Mouse (Mus musculus) embryonic facial prominence, embryonic 12.5 days (tissue): ENCODE results near the gene Trex1. TPM values are rescaled to one million over a fixed set of nuclear protein-coding genes. Genes with fewer than 3 reads are reported as not detected.

Experiments used
- ATAC-seq: fragments of 200-750 bp; cut with Nextera tagmentation; 2 replicates; pipeline ENCODE4 v1.8.0; 2017; ENCODE audit not compliant: insufficient number of reproducible peaks, insufficient read depth, low FRiP score, low TSS enrichment
- H3K27ac ChIP-seq: fragments of 300-500 bp; sonication (generic); 2 replicates; pipeline ENCODE4 v1.5.1; 2016; ENCODE audit warnings: mild to moderate bottlenecking
- H3K27me3 ChIP-seq: fragments of 300-500 bp; sonication (generic); 2 replicates; pipeline ENCODE4 v1.6.1; 2016; ENCODE audit warnings: mild to moderate bottlenecking, moderate library complexity
- H3K36me3 ChIP-seq: fragments of 300-500 bp; sonication (generic); 2 replicates; pipeline ENCODE4 v1.6.1; 2016; ENCODE audit warnings: mild to moderate bottlenecking
- H3K4me1 ChIP-seq: fragments of 300-500 bp; sonication (generic); 2 replicates; pipeline ENCODE4 v1.6.1; 2016
- H3K4me2 ChIP-seq: fragments of 300-500 bp; sonication (generic); replicated peaks from 2 replicates; pipeline ENCODE4 v1.6.1; 2016; ENCODE audit warnings: mild to moderate bottlenecking, moderate library complexity
- H3K4me3 ChIP-seq: fragments of 300-500 bp; sonication (generic); 2 replicates; pipeline ENCODE4 v1.5.1; 2016; ENCODE audit warnings: mild to moderate bottlenecking
- H3K9ac ChIP-seq: fragments of 300-500 bp; sonication (generic); 2 replicates; pipeline ENCODE4 v1.6.1; 2016; ENCODE audit warnings: mild to moderate bottlenecking, moderate library complexity
- H3K9me3 ChIP-seq: fragments of 300-500 bp; sonication (generic); 2 replicates; pipeline ENCODE4 v1.6.1; 2016; ENCODE audit warnings: mild to moderate bottlenecking, moderate library complexity
- WGBS: fragments of 180-500 bp; shearing (Covaris S2); methylation state at CpG from one replicate; pipeline ENCODE4 v1.1.7; 2016; 5-methylcytosine and 5-hydroxymethylcytosine counted together
- polyA plus RNA-seq: library from polyadenylated mRNA; unstranded; fragments of >200 nt; fragmentation: Nextera tagmentation; extraction: Ambion mirVana; gene quantifications from 2 replicates; pipeline ENCODE4 v1.2.1, GENCODE M21; 2016

Trex1 gene
- polyA plus RNA-seq, 1 experiment from 2014 or later, result 10.3 TPM

DNA sequence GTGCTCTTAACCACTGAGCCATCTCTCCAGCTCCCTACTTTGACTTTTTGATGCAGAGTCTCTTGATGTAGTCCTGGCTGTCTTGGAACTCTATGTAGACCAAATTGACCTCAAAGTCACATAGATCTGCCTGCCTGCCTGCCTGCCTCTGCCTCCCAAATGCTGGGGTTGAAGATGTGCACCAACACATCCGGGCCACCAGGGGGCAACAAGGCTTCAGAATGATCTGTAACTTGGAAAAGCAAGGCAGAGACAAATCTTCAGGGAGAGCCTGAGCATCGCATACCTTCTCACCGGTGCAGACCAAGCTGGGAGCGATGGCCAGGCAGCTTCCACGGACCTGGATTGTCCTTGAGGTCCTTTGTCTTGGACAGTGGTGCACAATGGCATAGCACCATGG is 13.2 kb downstream of the Trex1 start:
- H3K36me3 ChIP-seq, result peaks cover 7% of the 10 kb centered on the region; the same call in 1 of the 2 replicates
- 26% methylated on average over 5 of the region's 5 CpGs for WGBS
- no peaks in the 10 kb centered on the region for H3K4me1 ChIP-seq
- H3K4me3 ChIP-seq, result no peak overlapping the region
- H3K27me3 ChIP-seq, result no peaks in the 10 kb centered on the region
- H3K9ac ChIP-seq, result no peak overlapping the region
- H3K4me2 ChIP-seq, result no peak overlapping the region
- no peak for ATAC-seq
- no peak overlapping the region for H3K27ac ChIP-seq
- H3K9me3 ChIP-seq, result no peaks in the 10 kb centered on the region

DNA sequence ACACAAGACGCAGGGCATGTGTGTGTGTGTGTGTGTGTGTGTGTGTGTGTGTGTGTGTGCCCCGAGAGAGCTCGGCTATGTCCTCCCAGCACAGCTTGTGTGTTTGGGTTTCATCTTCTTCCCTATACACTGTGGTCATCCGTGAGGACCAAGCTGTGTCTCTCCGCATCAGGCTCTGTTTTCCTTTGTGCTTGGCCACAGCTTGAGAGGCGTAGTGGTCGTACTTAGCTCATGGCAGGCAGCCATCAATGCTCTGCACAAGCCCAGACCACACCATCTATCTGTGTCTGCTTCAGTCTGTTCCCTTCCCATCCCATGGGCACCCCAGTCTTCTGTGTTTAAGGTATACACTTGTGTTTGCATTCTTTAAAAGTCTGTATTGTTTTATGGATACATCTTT is 18.2 kb downstream of the Trex1 start:
- Histone ChIP-seq H3K36me3 (no peaks in the 10 kb centered on the region), H3K27me3 (no peaks in the 10 kb centered on the region), H3K4me1 (peaks cover 24% of the 10 kb centered on the region), H3K4me2 (peak overlapping the region; percentile 1; the same call in 1 of the 2 replicates), H3K9ac (no peak overlapping the region), H3K4me3 (no peak overlapping the region), H3K27ac (no peak overlapping the region), H3K9me3 (no peaks in the 10 kb centered on the region)
- WGBS, result 77% methylated on average over 7 of the region's 7 CpGs
- ATAC-seq, result no peak

DNA sequence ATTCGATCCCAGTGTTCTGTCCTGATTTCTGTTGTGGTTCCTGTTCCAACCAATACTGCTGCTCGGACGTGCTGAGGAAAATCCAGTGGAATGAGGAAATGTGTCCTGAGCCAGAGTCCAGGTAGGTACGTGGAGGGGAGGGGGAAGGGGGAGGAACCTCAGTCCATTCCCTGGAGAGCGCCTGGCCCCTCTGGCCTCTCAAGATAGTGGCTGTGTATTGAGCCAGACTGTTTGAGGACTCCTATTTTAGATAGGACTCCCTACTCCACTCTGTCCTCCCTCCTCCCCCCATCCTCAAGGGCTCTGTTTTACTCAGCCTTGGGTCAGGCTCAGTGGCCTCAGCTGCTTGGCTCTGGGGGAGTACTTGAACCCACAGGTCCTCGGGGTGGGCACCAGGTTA is 18.6 kb downstream of the Trex1 start:
- Histone ChIP-seq H3K27ac (no peak overlapping the region), H3K4me2 (peak overlapping the region; percentile 1; the same call in 1 of the 2 replicates), H3K36me3 (no peaks in the 10 kb centered on the region), H3K27me3 (no peaks in the 10 kb centered on the region), H3K4me1 (peaks cover 24% of the 10 kb centered on the region), H3K4me3 (no peak overlapping the region), H3K9ac (no peak overlapping the region), H3K9me3 (no peaks in the 10 kb centered on the region)
- WGBS, result 53% methylated on average over 6 of the region's 6 CpGs
- no peak for ATAC-seq

DNA sequence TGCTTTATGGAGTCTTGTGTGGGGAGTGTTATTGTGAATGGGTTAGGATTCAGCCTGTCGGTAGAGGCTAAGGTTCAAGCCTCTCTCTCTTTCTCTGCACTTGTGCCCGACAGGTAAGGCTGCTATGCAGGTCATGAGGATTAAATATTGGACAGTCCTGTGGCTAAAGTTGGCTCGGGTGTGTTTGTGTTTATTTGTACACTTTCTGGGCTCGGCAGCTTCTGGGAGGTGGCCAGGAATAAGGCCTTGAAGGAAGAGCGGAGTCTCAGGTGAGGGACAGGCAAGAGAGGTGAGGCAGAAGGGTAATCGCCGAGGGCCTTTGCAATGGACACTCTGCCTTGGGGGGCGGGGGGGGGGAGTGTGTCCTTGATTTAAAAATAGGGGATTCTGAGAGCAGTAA is 19.3 kb downstream of the Trex1 start:
- WGBS, result 79% methylated on average over 8 of the region's 8 CpGs
- H3K9me3 ChIP-seq, result no peaks in the 10 kb centered on the region
- no peak overlapping the region for H3K27ac ChIP-seq
- H3K9ac ChIP-seq, result no peak overlapping the region
- no peak overlapping the region for H3K4me3 ChIP-seq
- peaks cover 24% of the 10 kb centered on the region for H3K4me1 ChIP-seq
- H3K27me3 ChIP-seq, result no peaks in the 10 kb centered on the region
- no peaks in the 10 kb centered on the region for H3K36me3 ChIP-seq
- H3K4me2 ChIP-seq, result no peak overlapping the region
- no peak for ATAC-seq

DNA sequence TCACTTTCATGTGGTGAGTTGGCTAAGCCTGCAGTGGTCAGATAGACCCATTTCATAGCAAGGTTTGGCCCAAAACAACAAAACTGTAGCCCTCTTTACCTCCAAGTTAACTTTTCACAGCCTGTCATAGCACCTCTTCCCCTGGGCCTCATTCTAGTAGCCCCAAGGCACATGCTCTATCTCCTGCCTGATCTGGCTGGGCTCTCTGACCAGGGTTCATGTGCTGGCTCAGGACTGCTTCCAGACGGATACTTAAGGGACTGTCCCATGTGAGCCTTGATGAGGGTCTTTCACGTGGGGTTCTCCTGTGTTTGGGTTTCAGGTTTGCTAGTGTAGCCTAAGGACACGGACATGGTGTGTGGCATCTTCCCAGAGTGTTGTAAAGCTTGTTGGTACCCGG is 19.9 kb downstream of the Trex1 start:
- H3K4me1 ChIP-seq, result peaks cover 24% of the 10 kb centered on the region
- ATAC-seq, result no peak
- WGBS, result 70% methylated on average over 4 of the region's 4 CpGs
- no peak overlapping the region for H3K4me3 ChIP-seq
- no peaks in the 10 kb centered on the region for H3K27me3 ChIP-seq
- peak overlapping the region; percentile 61 for H3K4me2 ChIP-seq
- no peak overlapping the region for H3K9ac ChIP-seq
- no peaks in the 10 kb centered on the region for H3K36me3 ChIP-seq
- no peak overlapping the region for H3K27ac ChIP-seq
- no peaks in the 10 kb centered on the region for H3K9me3 ChIP-seq

DNA sequence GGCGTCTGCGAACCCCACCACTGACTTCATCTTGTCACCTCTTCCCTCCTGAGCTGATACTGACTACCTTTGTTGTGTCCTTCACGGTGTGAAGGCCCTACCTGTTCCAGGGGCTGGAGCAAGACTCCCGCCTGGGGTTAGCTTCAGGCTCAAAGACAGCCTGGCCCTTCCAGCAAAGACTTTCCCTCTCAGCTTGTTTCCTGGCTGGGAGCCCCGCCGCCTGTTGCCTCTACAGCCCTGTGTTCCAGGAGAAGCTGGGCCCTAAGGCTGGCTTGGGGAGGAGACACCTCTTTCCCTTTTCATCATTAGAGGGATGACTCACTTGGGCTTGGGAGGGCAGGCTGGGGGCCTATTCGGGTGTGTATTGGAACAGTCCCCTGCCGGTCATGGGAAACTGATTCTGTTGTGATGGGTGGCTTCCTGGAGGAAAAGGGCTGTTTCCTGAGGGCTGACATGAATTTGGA is 20.6 kb downstream of the Trex1 start:
- ATAC-seq, result peak; percentile 64
- Histone ChIP-seq H3K4me1 (peaks cover 24% of the 10 kb centered on the region), H3K27ac (peak overlapping the region; percentile 48; the same call in 1 of the 2 replicates), H3K4me3 (peak overlapping the region; percentile 63), H3K9ac (peak overlapping the region; percentile 61), H3K27me3 (no peaks in the 10 kb centered on the region), H3K4me2 (peak overlapping the region; percentile 61), H3K36me3 (no peaks in the 10 kb centered on the region), H3K9me3 (no peaks in the 10 kb centered on the region)
- WGBS, result 9% methylated on average over 8 of the region's 8 CpGs

DNA sequence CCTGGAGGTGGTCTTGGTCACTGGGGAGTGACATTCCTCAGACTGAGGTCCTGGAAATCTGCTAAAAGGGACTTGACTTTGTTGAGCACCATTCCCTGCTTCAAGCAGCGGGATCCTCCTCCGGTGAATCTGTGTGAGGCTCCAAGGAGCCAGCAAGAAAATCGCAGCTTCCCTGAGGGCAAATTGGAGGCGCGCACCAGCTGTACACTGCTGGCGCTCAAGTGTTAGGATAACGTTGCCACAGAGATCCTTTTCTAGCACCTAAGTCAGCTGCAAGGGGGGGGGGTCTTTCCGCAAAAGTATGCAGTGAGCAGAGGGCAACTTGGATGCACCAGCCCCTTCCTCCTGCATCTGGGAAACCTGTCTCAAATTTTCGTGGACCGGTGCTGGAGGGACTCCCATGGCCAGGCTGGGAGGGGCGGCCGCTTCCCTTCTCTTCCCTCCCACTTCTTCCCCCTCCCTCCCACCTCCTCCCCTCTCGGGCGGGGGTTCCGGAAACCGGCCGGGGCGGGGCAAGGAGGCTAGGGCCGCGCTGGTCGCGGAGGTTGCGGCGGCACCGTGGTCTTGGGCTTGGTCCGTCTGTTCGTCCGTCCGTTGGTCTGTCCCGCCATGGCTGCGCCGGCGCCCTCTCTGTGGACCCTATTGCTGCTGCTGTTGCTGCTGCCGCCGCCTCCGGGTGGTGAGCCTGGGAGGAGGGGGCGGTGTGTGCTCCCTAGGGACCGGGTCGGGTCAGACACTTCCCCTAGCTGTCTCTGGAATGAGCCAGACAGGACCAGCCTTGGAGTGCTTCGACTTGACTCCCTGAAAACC is 21.2 kb downstream of the Trex1 start, which contains the start of gene Shisa5:
Gene Shisa5 (plus strand): TSS at position 480 of the 810 bp plus-strand sequence.
- no peaks in the 10 kb centered on the region for H3K9me3 ChIP-seq
- peak within 1 kb of the TSS; percentile 61 for H3K9ac ChIP-seq
- under 1% methylated on average over 27 of the region's 40 CpGs for WGBS

DNA sequence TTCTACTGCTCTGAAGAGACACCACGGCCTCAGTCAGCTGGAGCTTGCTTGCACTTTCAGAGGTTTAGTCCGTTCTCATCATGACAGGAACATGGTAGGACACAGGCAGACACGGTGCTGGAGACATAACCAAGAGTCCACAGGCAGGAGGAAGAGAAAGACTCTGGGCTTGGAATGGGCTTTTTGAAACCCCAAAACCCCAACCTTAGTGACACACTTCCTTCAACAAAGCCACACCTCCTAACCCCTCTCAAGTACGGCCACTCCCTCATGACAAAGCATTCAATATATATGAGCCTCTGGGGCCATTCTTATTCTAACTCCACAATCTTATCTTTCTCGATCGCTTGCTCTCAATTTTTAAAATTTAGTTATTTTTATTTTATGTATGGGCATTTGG is 27.1 kb downstream of the Trex1 start:
- Histone ChIP-seq H3K4me1 (no peaks in the 10 kb centered on the region), H3K9me3 (no peaks in the 10 kb centered on the region), H3K27me3 (no peaks in the 10 kb centered on the region), H3K9ac (no peak overlapping the region), H3K36me3 (peaks cover 9% of the 10 kb centered on the region; the same call in 1 of the 2 replicates), H3K4me2 (no peak overlapping the region), H3K27ac (no peak overlapping the region), H3K4me3 (no peak overlapping the region)
- 87% methylated on average over 6 of the region's 6 CpGs for WGBS
- ATAC-seq, result no peak

More for the DNA sequence above, 21.2 kb downstream of the Trex1 start, which contains the start of gene Shisa5:
- peak within 1 kb of the TSS; percentile 61 for H3K4me2 ChIP-seq
- H3K27me3 ChIP-seq, result no peaks in the 10 kb centered on the region
- H3K27ac ChIP-seq, result peak within 1 kb of the TSS; percentile 48; the same call in 1 of the 2 replicates
- ATAC-seq, result peak; percentile 88
- no peaks in the 10 kb centered on the region for H3K36me3 ChIP-seq
- H3K4me3 ChIP-seq, result peak within 1 kb of the TSS; percentile 63
- H3K4me1 ChIP-seq, result peaks cover 24% of the 10 kb centered on the region

DNA sequence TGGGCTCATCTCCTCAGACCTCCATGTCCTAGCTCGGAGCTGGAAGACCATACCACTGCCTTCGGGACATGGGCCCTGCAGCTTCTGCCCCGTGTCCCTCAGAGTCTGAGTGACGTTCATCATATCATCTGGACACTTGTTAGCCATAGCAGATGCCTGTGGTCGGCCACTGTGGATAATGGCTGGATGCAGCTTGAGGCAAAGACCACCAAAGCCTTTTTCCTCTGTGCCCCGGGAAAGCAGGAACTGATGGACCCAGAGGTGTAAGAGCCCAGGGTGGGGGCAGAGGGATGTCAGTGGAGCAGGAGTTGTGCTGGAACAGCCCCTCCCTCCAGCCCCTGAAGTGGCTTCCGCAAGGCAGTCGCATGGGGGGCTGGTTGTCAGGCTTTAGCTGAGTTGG is 27.8 kb downstream of the Trex1 start:
- whole genome bisulfite sequencing, result 79% methylated on average over 8 of the region's 8 CpGs
- peaks cover 11% of the 10 kb centered on the region; the same call in 1 of the 2 replicates for H3K36me3 ChIP-seq
- H3K9ac ChIP-seq, result no peak overlapping the region
- H3K9me3 ChIP-seq, result no peaks in the 10 kb centered on the region
- no peak overlapping the region for H3K27ac ChIP-seq
- H3K4me3 ChIP-seq, result no peak overlapping the region
- no peaks in the 10 kb centered on the region for H3K4me1 ChIP-seq
- no peaks in the 10 kb centered on the region for H3K27me3 ChIP-seq
- no peak overlapping the region for H3K4me2 ChIP-seq
- no peak for ATAC-seq

DNA sequence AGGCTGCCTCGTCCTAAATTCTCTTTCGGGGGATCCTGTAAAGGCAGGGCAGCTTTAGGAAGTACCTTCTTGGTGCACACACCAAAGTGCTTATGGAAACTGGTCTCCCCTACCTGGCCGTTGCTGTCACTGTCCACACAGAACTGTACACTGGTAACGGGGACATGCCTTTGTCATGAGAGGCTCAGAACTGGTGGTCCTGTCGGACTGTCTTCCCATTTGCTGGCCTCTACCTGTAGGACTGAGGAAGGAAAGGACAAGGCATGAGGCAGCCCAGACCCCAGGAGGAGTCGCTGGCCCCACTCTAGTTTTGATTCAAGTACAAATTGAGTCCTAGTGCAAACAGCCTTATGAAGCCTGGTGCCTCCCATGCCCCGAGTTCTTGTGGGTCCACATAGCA is 28.5 kb downstream of the Trex1 start:
- H3K4me1 ChIP-seq, result no peaks in the 10 kb centered on the region
- H3K4me3 ChIP-seq, result no peak overlapping the region
- H3K9ac ChIP-seq, result no peak overlapping the region

DNA sequence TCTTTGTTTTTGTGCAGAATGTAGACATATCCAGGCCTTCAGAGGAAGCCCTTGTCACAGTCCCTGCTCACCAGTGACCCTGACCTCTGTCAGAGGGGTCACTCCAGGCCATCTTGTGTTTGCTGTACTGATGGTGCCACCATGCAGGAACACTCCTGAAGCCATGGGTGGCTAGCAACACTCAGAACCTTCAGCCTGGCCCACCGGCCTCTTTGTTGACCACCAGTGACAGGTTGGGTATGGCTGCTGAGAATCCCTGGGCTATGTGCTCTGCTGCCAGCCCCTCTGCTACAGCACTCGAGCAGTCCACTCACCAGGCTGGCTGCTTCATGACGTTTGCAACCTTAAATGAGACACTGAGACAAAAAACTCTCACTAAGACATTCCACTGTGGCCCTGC is 29.2 kb downstream of the Trex1 start:
- H3K27ac ChIP-seq, result no peak overlapping the region
- WGBS, result 61% methylated on average over 3 of the region's 3 CpGs

More for the DNA sequence above, 28.5 kb downstream of the Trex1 start:
- no peak for ATAC-seq
- Histone ChIP-seq H3K27me3 (no peaks in the 10 kb centered on the region), H3K9me3 (no peaks in the 10 kb centered on the region), H3K36me3 (peaks cover 11% of the 10 kb centered on the region), H3K4me2 (no peak overlapping the region), H3K27ac (no peak overlapping the region)
- WGBS, result 90% methylated on average over 7 of the region's 7 CpGs

DNA sequence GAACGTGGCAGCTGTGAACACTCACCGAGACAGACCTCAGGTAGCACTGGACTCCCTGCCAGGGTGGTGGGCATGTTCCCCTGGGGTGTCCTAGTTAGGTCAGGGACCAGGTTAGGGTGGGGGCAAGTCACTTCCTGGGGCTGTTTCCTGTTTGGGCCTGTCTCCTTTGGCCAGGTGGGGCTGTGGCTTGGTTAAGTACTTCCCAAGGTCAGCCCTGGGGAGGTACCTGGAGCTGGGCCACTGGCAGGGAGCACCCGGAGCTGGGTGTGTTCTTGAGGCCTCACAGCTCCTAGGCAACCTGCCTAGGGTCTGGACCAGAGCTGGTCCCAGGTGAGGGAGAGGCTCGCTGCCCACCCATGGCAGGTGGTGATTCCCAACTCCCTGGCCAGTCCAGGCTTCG is 30.6 kb downstream of the Trex1 start:
- WGBS, result 74% methylated on average over 5 of the region's 5 CpGs
- no peaks in the 10 kb centered on the region for H3K27me3 ChIP-seq
- no peaks in the 10 kb centered on the region for H3K9me3 ChIP-seq
- ATAC-seq, result 0 out of 2 replicates have a peak, but pooled peaks have one; percentile 15
- H3K36me3 ChIP-seq, result peaks cover 16% of the 10 kb centered on the region
- no peak overlapping the region for H3K9ac ChIP-seq
- no peaks in the 10 kb centered on the region for H3K4me1 ChIP-seq
- no peak overlapping the region for H3K27ac ChIP-seq
- H3K4me3 ChIP-seq, result no peak overlapping the region
- no peak overlapping the region for H3K4me2 ChIP-seq

More for the DNA sequence above, 29.2 kb downstream of the Trex1 start:
- no peaks in the 10 kb centered on the region for H3K4me1 ChIP-seq
- H3K9ac ChIP-seq, result no peak overlapping the region
- no peak overlapping the region for H3K4me2 ChIP-seq
- H3K36me3 ChIP-seq, result peaks cover 16% of the 10 kb centered on the region
- no peak overlapping the region for H3K4me3 ChIP-seq
- H3K27me3 ChIP-seq, result no peaks in the 10 kb centered on the region
- ATAC-seq, result no peak
- no peaks in the 10 kb centered on the region for H3K9me3 ChIP-seq
